Mouse (Mus musculus) gastrocnemius, adult 8-10 months (tissue): ENCODE results near the gene Trim39. TPM values are rescaled to one million over a fixed set of nuclear protein-coding genes. Genes with fewer than 3 reads are reported as not detected.

Source experiments
- DNase-seq, 2 experiments: peaks; one replicate each; pipeline ENCODE4 v3.0.0; 2022; ENCODE audit warnings: low spot score in 2 of 2
- total RNA-seq, 4 experiments: library from RNA; stranded (reverse); gene quantifications; 2 replicates each; pipeline ENCODE4 v1.2.4; 2022

Trim39 gene
- 1 to 10 TPM; 5.5 to 9.7 (median 7.5) TPM for total RNA-seq

GRCm38 (mm10) chr17:36271586-36272256 is at the start of gene Trim39:
Gene Trim39 (minus strand): TSS chr17:36272247.
- DNase-seq = peak; percentile 64 to 73

GRCm38 (mm10) chr17:36315689-36316253 is 43.7 kb upstream of the Trim39 start:
- no peak for DNase-seq

GRCm38 (mm10) chr17:36315041-36315688 is 43.1 kb upstream of the Trim39 start:
- DNase-seq = no peak

GRCm38 (mm10) chr17:36314511-36314910 is 42.5 kb upstream of the Trim39 start:
- DNase-seq = no peak

GRCm38 (mm10) chr17:36309293-36309692 is 37.2 kb upstream of the Trim39 start:
- no peak for DNase-seq

- peak; percentile 25 to 38 for DNase-seq
Observed at GRCm38 (mm10) chr17:36308855-36309254, 36.8 kb upstream of the Trim39 start.

GRCm38 (mm10) chr17:36286390-36286789 is 14.3 kb upstream of the Trim39 start, which contains the start of gene H2-M10.2:
Gene H2-M10.2 (minus strand): TSS chr17:36286490.
- no peak for DNase-seq

GRCm38 (mm10) chr17:36281521-36282245 is 9.6 kb upstream of the Trim39 start:
- DNase-seq = no peak

- no peak for DNase-seq
Observed at GRCm38 (mm10) chr17:36274776-36275175, 2.7 kb upstream of the Trim39 start.

GRCm38 (mm10) chr17:36273796-36274195 is 1.7 kb upstream of the Trim39 start:
- DNase-seq = no peak

- no peak for DNase-seq
Observed at GRCm38 (mm10) chr17:36272643-36273366, 758 bp upstream of the Trim39 start.

- DNase-seq = peak; percentile 76 to 80
Observed at GRCm38 (mm10) chr17:36270956-36271585, 976 bp downstream of the Trim39 start.

GRCm38 (mm10) chr17:36265834-36266233 is 6.2 kb downstream of the Trim39 start:
- no peak for DNase-seq

- no peak for DNase-seq
Observed at GRCm38 (mm10) chr17:36264273-36264925, 7.6 kb downstream of the Trim39 start.

GRCm38 (mm10) chr17:36261511-36262166 is 10.4 kb downstream of the Trim39 start:
- DNase-seq = no peak

GRCm38 (mm10) chr17:36257969-36258368 is 14.1 kb downstream of the Trim39 start, which contains the start of gene Rpp21:
Gene Rpp21 (minus strand): TSS chr17:36258069.
- DNase-seq = no peak

GRCm38 (mm10) chr17:36257241-36257947 is 14.7 kb downstream of the Trim39 start:
- peak; percentile 55 to 63 for DNase-seq

- no peak for DNase-seq
Observed at GRCm38 (mm10) chr17:36253087-36253600, 18.9 kb downstream of the Trim39 start.
